Mouse (Mus musculus) brain, adult 10 weeks (tissue): ENCODE measurements around the gene Folh1. TPM values are rescaled to one million over a fixed set of nuclear protein-coding genes. Genes with fewer than 3 reads are reported as not detected.

Source experiments
- polyA plus RNA-seq: library from polyadenylated mRNA; stranded (reverse); fragments of 350-450 nt; fragmentation: Illumina TruSeq; extraction: RNeasy Lipid Tissue Mini Kit (QIAGEN cat#74804); gene quantifications from one replicate; pipeline ENCODE4 v1.2.3, GENCODE M21; 2015; ENCODE audit warnings: low read depth, low replicate concordance

Gene Folh1
- polyA plus RNA-seq: 7.3 TPM

GRCm38 (mm10) chr7:86775617-86776325 is at the start of gene Folh1:
Folh1 (minus strand) TSS chr7:86775943.

GRCm38 (mm10) chr7:86794727-86795126 is 19.0 kb upstream of the Folh1 start, which contains the start of gene Vmn2r77:
Vmn2r77 (plus strand) TSS chr7:86795027.

GRCm38 (mm10) chr7:86688030-86688429 is 87.7 kb downstream of the Folh1 start, which contains the start of gene Olfr292:
Olfr292 (plus strand) TSS chr7:86688330.

Other genes with a start within 250 kb of the Folh1 start
- gene Olfr295, start 192.1 kb downstream of the Folh1 start, polyA plus RNA-seq: not detected
- gene Olfr294, start 159.3 kb downstream of the Folh1 start, polyA plus RNA-seq: not detected
- not detected for gene Olfr293, start 126.9 kb downstream of the Folh1 start, polyA plus RNA-seq
- not detected for gene Olfr292, start 87.6 kb downstream of the Folh1 start, polyA plus RNA-seq
- not detected for gene Vmn2r77, start 19.1 kb upstream of the Folh1 start, polyA plus RNA-seq
- gene Vmn2r78, start 139.2 kb upstream of the Folh1 start, polyA plus RNA-seq: not detected
- not detected for gene Vmn2r79, start 220.2 kb upstream of the Folh1 start, polyA plus RNA-seq